Mouse (Mus musculus): ENCODE measurements at regions not wholly inside any gene's neighbourhood (a gene's known extent, or its start where the extent isn't known, plus 50 kb on each side); places are given as distances from the start of the nearest gene placed in this dataset.
A peak's percentile ranks its signal among the peaks of the same experiment; 100 is the strongest.
"Not testable (repeated sequence)": the region's sequence is repeated elsewhere in the genome, so short reads cannot be mapped to it uniquely, and the experiment has no call there.

DNA sequence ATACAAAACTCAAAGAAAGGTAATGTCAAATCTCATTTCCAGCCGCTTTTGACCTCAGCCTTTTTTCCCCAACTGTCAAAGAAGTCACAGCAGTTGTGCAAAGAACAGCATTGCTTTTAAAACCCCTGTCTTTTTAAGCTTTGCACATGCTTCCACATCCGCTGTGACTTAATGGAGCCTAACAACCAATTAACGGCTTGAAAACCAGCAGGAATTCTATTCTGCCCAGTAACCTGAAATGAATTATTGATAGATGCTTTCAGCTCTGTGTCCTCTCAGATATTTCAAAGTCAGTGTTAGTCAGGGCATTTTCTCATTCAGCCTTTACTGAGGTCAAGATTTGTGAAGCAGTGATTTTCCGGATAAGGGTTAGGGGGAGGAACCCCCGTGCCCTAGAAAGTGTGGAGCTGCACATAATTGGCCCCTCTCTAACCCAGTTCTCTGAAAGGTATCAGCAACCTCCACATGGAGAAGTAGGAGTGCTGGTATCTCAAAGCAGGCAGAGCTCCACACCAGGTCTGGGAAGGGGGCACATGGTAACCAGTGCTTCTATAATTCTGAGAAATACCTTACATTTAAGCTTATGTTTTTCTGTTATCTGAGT is 254.8 kb upstream of the Tmc3 start:
- intact Hi-C loops (cut with DNase I), result no loop called here

DNA sequence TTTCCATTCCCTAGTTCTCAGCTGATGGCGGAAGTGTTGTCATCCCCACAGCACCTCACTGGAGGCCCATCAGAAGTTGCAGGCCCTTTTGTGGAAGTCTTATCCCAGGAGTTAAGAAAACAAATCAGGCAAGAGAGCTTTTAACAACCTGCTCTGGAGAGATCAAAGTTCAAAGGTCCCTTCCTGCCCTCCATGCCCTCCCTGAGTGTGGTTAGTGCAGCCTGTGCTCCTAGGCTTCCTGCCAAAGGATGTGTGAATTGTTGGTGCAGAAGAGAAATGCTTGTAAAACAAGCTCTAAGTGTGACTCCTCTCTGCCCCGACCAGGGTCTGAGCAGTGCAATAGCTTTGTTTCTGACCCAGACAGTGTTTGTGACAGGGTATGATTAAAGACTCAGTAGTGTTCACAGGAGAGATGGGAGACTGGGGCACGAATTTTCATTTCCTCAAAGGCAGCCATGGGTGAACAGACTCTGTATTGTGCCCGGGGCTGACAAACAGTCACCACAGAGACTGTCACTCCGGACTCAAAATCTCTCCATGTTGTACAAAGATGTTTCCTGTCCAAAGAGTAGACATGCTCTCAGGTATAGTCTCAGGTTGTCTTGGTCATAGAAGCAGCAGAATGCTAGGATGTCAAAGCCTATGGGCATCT is 237.5 kb upstream of the Tmc3 start:
- intact Hi-C loops (cut with DNase I), result no loop called here
- DNase-seq (ENCODE audit: low spot score in 2 of 2), result no peak

More for the DNA sequence above, 254.8 kb upstream of the Tmc3 start:
- DNase-seq (ENCODE audit: low spot score in 2 of 2), result no peak

- intact Hi-C loops (cut with DNase I), result no loop called here
Observed at GRCm38 (mm10) chr7:83369191-83369590, 215.5 kb upstream of the Tmc3 start.

GRCm38 (mm10) chr7:83369605-83370004 is 215.1 kb upstream of the Tmc3 start:
- DNase-seq (ENCODE audit: low spot score in 2 of 2), result no peak
- intact Hi-C loops (cut with DNase I), result no loop called here

More at GRCm38 (mm10) chr7:83369191-83369590, 215.5 kb upstream of the Tmc3 start:
- no peak for DNase-seq (ENCODE audit: low spot score in 2 of 2)

DNA sequence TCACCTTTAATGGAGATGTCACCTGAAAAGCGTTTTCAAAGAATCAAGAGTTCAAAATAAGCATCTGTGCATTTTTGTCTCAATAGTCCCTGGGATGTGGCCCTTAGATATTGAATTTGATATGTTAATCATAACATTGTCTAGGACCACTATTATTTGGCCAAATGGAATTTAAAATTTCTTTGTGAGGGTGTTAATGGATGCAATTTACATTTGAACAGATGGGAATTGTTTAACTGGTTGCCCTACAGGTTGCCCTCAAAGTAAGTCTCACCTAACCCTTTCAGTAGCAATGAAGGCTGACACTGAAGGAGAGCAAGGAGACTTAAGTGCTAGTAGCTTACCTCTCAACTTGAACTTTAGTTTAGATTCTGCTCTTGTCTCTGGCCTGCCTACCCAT is 207.9 kb upstream of the Tmc3 start:
- intact Hi-C loops (cut with DNase I), result no loop called here

DNA sequence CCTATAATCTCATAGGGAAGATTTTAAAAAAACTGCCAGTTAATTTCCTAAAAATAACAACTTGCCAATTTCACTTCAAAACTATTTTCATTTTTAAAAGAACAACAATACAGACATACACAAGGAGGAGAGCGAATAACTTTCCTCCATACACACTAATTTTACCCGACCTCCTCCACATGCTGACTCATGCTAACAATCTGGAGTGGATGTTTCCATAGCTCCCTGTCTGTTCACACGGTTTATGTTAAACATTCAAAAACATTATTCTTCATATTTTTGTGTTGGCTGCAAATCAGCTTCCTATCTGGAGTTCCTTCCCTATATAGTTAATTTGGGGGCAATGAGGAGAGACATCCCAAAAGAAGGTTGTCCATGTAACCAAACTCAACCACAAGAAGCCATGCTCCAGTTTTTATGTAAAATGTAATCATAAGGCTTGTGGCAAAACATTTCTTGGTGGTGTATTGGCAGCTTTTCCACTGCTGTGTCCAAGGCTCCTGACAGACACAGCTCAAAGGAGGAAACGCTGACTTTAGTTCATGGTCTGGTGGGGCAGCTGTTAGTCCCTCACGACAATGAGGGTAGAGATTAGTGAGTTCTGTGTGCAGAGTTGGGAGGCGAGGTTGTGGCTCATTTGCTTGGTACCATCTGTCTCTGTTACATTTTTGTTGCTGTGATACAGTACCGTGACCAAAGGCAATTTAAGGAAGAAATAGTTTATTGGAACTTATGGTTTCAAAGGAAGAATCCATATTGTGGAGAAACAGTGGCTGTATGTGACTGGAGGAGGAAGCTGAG is 203.1 kb upstream of the Tmc3 start:
- intact Hi-C loops (cut with DNase I), result loop anchor here (1.0 to 5.0 kb wide), 4 partner anchors 369 to 514 kb away; partner anchors contain the start of gene Mex3b

More for the DNA sequence above, 207.9 kb upstream of the Tmc3 start:
- no peak for DNase-seq (ENCODE audit: low spot score in 2 of 2)

DNA sequence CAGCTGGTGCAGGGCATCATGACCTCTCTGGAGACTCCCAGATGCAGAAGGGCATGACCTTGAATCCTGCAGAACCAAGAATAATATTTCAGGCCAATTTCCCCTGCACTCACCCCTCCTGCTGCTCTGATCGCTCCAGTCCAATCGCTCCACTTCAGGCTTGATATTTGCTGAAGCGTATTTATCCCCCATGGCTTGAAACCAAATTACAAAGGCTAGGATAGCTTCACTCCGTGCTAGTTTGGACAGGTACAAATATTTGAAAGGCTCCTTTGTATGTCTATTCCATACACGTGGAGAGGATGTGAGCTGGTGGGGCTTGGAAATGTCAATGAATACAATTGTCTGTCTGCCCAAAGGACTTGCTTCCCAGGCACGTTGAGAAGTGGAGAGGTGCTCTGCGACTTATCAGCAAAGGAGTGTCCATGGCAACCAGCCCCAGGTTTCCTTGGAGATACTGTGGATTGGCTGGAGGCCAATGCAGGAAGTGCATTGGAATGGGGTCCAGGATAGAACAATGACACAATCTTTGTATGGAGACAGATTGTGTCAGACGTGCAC is 201.8 kb upstream of the Tmc3 start:
- peak; percentile 49 to 66 for DNase-seq (ENCODE audit: low spot score in 2 of 2)
- intact Hi-C loops (cut with DNase I), result loop anchor here (5.0 kb wide), 1 partner anchor 371 kb away; no protein-coding TSS in a partner anchor

More for the DNA sequence above, 203.1 kb upstream of the Tmc3 start:
- peak; percentile 41 to 92 for DNase-seq (ENCODE audit: low spot score in 2 of 2)

DNA sequence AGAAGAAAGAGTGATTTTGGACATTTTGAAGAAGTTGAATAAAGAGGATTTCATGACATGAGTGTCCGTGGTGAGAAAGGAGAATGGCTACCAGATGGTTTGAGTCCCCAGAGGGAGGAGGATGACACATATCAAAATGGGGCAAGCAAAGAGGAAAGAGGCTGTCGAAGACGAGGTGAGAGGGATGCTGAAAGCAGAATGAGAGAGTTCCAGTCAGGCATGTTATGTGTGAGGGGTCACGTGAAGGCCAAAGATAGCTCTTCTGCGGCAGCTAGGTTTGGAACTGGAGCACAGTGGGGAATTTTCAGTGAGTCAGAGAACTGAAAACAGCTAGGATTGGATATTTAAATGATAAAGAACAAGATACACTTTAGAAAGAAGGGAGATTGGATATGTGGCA is 193.3 kb upstream of the Tmc3 start:
- intact Hi-C loops (cut with DNase I), result no loop called here
- DNase-seq (ENCODE audit: low spot score in 2 of 2), result no peak

DNA sequence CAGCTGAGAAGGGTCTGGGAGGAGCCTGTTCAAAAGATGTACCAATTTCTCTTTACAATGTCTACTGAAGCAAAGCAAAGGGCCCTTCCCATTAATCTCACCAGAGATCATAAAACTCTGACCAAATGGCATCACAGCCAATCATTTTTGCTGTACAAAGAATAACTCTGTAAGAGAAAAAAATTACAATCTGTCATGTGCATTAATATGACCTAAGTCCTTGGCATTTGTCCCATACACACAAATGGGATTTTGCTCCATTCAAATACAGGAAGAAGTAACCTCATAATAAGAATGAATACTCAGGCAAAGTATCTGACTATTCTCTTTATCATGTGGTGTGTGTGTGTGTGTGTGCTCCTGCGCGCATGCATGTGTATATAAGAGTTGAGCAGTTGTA is 192.5 kb upstream of the Tmc3 start:
- DNase-seq (ENCODE audit: low spot score in 2 of 2), result no peak
- intact Hi-C loops (cut with DNase I), result no loop called here

DNA sequence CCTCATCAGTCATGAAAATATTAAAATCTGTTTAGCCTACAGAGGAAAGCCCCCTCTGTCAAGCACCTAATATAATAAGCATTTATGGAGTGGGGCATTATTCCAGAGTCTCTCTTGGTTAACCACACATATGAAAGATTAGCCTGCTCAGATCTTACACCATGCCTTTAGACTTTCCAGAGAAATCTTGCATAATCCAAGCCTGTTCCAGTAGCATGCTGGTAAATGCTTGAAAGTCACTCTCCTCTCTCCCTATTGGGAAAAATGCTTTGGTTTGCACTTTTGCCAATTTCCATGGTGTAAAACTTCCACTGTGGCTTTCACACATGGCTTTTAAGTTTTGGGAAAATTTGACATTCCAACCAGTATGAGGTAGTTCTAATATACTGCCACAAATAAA is 192.1 kb upstream of the Tmc3 start:
- intact Hi-C loops (cut with DNase I), result no loop called here
- no peak for DNase-seq (ENCODE audit: low spot score in 2 of 2)

- no peak for DNase-seq (ENCODE audit: low spot score in 2 of 2)
- intact Hi-C loops (cut with DNase I), result no loop called here
Observed at GRCm38 (mm10) chr7:83394156-83394555, 190.6 kb upstream of the Tmc3 start.

GRCm38 (mm10) chr7:83399668-83400067 is 185.1 kb upstream of the Tmc3 start:
- DNase-seq (ENCODE audit: low spot score in 2 of 2), result peak in 1 of 2 experiments; percentile 9
- intact Hi-C loops (cut with DNase I), result no loop called here

DNA sequence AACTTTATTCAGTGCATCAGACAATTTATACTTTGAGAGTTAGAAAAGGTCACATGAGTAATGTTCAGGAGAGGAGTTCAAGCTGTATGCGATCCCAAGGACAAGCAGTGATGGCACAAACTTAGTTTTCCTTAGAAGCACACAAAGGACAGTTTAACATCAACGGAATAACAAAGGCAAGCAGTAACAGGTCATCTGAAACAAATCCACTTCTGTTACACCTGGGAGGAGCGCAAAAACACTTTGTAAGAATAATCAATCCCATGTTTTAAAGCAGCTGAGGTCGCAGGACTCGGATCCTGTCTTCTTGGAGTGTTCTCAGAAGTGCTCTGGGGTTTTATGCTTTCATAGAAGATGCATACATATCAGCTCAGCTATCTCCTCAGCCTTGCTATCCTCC is 183.7 kb upstream of the Tmc3 start:
- intact Hi-C loops (cut with DNase I), result no loop called here

DNA sequence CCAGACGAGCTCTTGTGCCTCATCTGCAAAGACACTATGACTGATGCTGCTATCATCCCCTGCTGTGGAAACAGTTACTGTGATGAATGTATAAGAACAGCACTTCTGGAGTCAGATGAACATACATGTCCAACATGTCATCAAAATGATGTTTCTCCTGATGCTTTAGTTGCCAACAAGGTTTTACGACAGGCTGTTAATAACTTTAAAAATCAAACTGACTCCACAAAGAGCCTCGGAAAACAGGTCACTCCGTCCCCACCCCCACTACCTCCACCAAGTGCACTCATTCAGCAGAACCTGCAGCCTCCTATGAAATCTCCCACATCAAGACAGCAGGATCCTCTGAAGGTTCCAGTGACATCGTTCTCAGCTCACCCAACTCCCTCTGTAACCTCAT is 172.0 kb upstream of the Tmc3 start:
- DNase-seq (ENCODE audit: low spot score in 2 of 2); intact Hi-C loops (cut with DNase I): not testable (repeated sequence)

More for the DNA sequence above, 183.7 kb upstream of the Tmc3 start:
- no peak for DNase-seq (ENCODE audit: low spot score in 2 of 2)

DNA sequence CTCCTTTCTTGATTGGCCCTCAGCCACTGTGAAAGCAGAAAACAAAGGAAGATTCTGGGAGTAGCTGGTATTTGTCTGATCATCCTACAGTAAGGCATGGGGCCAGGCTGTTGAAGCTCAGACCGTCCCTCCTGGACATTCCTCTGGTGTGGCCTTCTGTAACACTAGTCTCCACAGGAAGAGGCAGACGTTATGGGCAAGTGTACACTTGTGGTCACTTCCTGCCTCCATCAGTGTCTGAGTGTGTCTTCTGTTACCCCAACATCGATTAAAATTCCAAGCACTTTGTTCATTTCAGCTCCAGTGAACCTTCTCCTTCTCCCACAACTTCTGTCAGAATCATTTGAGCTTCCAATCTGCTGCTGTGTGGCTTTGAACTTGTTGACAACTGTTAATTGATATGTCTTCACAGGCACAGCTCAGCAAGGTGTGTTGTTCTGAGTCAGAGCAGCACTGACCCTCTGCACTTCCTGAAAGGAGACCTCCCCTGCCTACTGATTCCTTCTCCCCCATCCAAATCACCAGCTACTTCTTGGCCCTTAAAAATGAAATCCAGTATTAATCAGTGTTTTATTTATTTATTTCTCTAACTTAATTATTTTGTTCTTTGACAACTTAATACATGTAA is 154.7 kb upstream of the Tmc3 start:
- DNase-seq (ENCODE audit: low spot score in 2 of 2), result no peak
- intact Hi-C loops (cut with DNase I), result no loop called here

DNA sequence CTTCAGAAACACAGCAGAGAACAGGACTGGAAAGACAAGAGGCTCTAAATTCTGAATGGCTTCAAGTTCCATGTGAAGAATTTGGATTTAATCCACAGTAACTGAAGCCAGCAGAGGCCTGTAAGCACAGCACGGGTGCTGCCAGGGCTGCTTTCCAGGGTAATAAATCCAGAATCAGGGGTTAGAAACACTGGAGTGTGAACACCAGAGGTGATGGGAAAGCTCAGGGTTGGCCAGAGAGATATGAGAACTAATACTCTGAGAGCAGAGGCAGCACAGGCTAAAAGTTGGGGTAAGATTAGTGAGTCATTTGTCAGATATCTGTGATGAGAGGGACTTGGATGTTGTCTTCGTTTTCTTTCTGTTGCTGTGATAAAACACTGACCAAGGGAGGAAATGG is 153.6 kb upstream of the Tmc3 start:
- intact Hi-C loops (cut with DNase I), result no loop called here

DNA sequence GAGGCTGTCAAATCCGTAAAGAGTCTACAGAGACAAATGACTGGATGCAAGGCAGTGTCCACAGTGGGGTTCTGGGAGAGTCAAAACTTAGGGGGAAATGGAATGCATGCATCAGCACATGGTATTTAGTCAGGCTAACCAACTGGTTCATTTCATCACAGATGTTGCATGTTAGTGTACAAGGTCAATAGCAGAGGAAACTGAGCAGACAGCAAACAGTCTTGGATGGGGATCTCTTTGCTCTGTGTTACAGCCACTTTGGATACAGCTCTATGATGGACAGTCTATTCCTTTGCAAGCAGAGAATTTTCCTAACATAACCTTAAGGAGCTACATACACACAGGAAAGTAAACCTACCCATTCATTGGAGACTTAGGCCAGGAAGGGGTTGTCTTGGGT is 151.9 kb upstream of the Tmc3 start:
- no peak for DNase-seq (ENCODE audit: low spot score in 2 of 2)
- intact Hi-C loops (cut with DNase I), result no loop called here

More for the DNA sequence above, 153.6 kb upstream of the Tmc3 start:
- no peak for DNase-seq (ENCODE audit: low spot score in 2 of 2)

- intact Hi-C loops (cut with DNase I), result no loop called here
Observed at GRCm38 (mm10) chr7:83433959-83434715, 150.6 kb upstream of the Tmc3 start.

More at GRCm38 (mm10) chr7:83433959-83434715, 150.6 kb upstream of the Tmc3 start:
- no peak for DNase-seq (ENCODE audit: low spot score in 2 of 2)

Data from left cerebral cortex, postnatal 25 days (tissue).